23 mouse cellular contexts compared by ENCODE assay signal in the genomic region with DNA sequence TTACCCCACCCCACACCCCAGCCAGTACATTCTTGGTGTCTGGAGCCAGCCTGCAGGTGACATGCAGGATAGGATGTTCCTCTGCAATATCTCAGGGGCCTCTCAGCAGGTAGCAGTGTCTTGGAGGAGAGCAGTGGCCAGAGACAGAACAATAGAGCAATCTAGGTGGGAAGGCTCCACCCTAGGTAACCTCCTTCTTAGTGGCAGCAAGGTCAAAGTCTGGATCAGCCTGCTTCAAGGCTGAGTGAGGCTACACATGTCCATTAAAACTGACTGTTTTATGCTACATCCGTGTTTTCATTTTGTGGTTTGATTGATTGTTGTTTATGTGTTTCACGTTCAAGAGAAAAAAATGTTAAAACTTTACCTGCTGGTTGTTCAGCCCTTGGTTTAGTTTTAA. TPM values are rescaled to one million over a fixed set of nuclear protein-coding genes. Genes with fewer than 3 reads are reported as not detected.
"Had no signal": no experiment of that assay in that cellular context is flagged by ENCODE, and none has a peak within 500 bp of the region (broad histone marks: within the 10 kb centered on the region; RNA-seq: fewer than 3 reads in every experiment).

No protein-coding gene starts in this region.

RNA-seq across cellular contexts. Expression of a gene that starts 19.7 kb away (rescaled TPM):
- polyA plus RNA-seq: heart, embryonic 10.5 days; heart, embryonic 12.5 days; heart, embryonic 14.5 days; heart, embryonic 16.5 days; heart, postnatal 0 days; hindbrain, embryonic 10.5 days; hindbrain, embryonic 11.5 days; hindbrain, embryonic 12.5 days; hindbrain, embryonic 13.5 days; hindbrain, embryonic 14.5 days; hindbrain, embryonic 15.5 days; hindbrain, embryonic 16.5 days; hindbrain, postnatal 0 days; inflammation-experienced regulatory T-cells, adult 6 months; kidney, adult 2 months; kidney, embryonic 14.5 days; kidney, embryonic 15.5 days; kidney, embryonic 16.5 days; kidney, postnatal 0 days; large intestine, adult 2 months had no signal

RNA-seq across cellular contexts. Expression of a gene that starts 28.4 kb away (rescaled TPM):
- polyA plus RNA-seq: heart, embryonic 10.5 days; heart, embryonic 11.5 days; heart, embryonic 12.5 days; heart, embryonic 13.5 days; heart, embryonic 14.5 days; heart, embryonic 15.5 days; heart, embryonic 16.5 days; heart, postnatal 0 days; hindbrain, embryonic 10.5 days; hindbrain, embryonic 11.5 days; hindbrain, embryonic 12.5 days; hindbrain, embryonic 13.5 days; hindbrain, embryonic 14.5 days; hindbrain, embryonic 15.5 days; hindbrain, embryonic 16.5 days; hindbrain, postnatal 0 days; inflammation-experienced regulatory T-cells, adult 6 months; kidney, adult 2 months; kidney, embryonic 14.5 days; kidney, embryonic 15.5 days; kidney, embryonic 16.5 days; kidney, postnatal 0 days had no signal

RNA-seq across cellular contexts. Expression of a gene that starts 54.7 kb away (rescaled TPM):
- polyA plus RNA-seq: heart, embryonic 10.5 days; heart, embryonic 11.5 days; heart, embryonic 12.5 days; heart, embryonic 13.5 days; heart, embryonic 14.5 days; heart, embryonic 15.5 days; heart, embryonic 16.5 days; heart, postnatal 0 days; hindbrain, embryonic 10.5 days; hindbrain, embryonic 11.5 days; hindbrain, embryonic 12.5 days; hindbrain, embryonic 13.5 days; hindbrain, embryonic 14.5 days; hindbrain, embryonic 15.5 days; hindbrain, embryonic 16.5 days; hindbrain, postnatal 0 days; inflammation-experienced regulatory T-cells, adult 6 months; kidney, adult 2 months; kidney, embryonic 14.5 days; kidney, embryonic 15.5 days; kidney, embryonic 16.5 days; kidney, postnatal 0 days; large intestine, adult 2 months had no signal
